Mouse (Mus musculus): ENCODE measurements around the gene Krt17. TPM values are rescaled to one million over a fixed set of nuclear protein-coding genes. Genes with fewer than 3 reads are reported as not detected.

Gene Krt17
- 15.9 and 16.8 TPM in 2 replicates for polyA plus RNA-seq (2012; rRNA removed)

DNA sequence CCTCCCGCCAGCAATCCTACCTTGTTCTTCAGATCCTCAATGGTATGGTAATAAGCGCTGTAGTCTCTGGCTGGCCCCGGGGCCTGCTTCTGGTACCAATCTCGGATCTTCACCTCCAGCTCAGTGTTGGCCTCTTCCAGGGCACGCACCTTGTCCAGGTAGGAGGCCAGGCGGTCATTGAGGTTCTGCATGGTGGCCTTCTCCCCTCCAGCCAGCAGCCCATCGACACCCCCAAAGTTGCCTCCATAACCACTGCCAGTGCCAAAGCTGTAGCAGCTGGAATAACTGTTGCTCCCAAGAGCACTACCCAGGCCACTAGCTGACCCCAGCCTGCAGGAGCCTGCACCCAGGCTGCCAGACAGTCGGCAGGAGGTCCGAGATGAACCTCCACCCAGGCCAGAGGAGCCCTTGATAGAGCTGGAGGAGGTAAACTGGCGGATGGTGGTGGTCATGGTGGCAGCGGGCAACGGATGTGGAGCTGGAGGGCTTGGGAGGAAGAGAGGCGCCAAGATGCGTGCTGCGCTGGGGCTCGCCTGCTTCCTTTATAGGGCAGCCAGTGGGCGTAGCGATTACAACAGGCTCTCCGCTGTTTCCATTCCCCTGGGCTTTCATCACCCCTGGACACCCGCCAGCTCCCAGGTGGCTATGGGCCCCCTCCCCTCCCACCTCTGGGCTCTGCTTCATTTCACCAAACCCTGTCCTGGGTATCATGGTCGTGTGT, at the start of gene Krt17:
Krt17 (minus strand) TSS at position 516 of the 721 bp plus-strand sequence.

GRCm38 (mm10) chr11:100269821-100270332, 9.0 kb upstream of the Krt17 start, which contains the start of gene Krt42:
Gene Krt42, minus strand, starts transcription at chr11:100269871.

DNA sequence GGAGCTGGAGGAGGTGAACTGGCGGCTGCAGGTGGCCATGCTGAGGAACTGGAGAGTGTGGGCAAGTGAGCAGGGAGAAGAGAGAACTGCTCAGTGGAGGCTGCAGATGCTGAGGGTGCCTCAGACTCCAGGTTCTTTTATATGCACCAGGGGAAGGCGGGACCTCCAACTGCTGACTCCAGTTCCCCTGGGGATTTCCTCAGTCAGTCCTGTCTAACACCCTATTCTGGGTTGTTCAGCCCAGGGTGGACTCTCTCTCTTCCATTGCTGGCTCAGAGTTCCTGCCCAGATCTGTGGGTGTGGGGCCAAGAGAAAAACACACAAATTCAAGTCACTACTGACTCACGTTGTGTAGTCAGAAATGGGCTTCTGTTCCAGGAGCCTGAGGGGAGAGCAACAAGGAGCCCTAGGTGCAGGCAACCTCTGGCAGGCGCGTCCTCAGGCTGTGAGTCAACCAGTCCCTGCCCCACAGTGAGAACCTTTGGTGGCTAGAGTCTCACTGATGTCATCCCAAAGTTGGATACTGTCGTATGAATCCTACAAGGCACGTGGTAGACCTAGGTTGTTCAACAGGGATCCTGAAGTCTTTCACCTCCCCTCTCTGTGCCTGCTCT, 11.9 kb downstream of the Krt17 start, which contains the start of gene Krt16:
Krt16 (minus strand) TSS at position 51 of the 614 bp plus-strand sequence.

GRCm38 (mm10) chr11:100207498-100207897, 53.3 kb downstream of the Krt17 start, which contains the start of gene Krt14:
Gene Krt14, minus strand, starts transcription at chr11:100207548.

Other genes with a start within 250 kb of the Krt17 start
- gene Krt33a, start 244.8 kb downstream of the Krt17 start, polyA plus RNA-seq (2012; rRNA removed): not detected in 2 replicates
- not detected in 2 replicates for gene Krt33b, start 231.2 kb downstream of the Krt17 start, polyA plus RNA-seq (2012; rRNA removed)
- not detected in 2 replicates for gene Krt34, start 219.5 kb downstream of the Krt17 start, polyA plus RNA-seq (2012; rRNA removed)
- gene Krt31, start 210.5 kb downstream of the Krt17 start, polyA plus RNA-seq (2012; rRNA removed): not detected in 2 replicates
- gene Krt32, start 172.8 kb downstream of the Krt17 start, polyA plus RNA-seq (2012; rRNA removed): not detected in 2 replicates
- not detected in 2 replicates for gene Krt35, start 164.8 kb downstream of the Krt17 start, polyA plus RNA-seq (2012; rRNA removed)
- 0.98 and 1.9 TPM in 2 replicates for gene Krt36, start 155.4 kb downstream of the Krt17 start, polyA plus RNA-seq (2012; rRNA removed)
- gene Krt13, start 139.5 kb downstream of the Krt17 start, polyA plus RNA-seq (2012; rRNA removed): 0.08 and 0.31 TPM in 2 replicates
- gene Krt15, start 125.1 kb downstream of the Krt17 start, polyA plus RNA-seq (2012; rRNA removed): 0.41 and 0.70 TPM in 2 replicates
- 4,854 and 4,867 TPM in 2 replicates for gene Krt19, start 112.4 kb downstream of the Krt17 start, polyA plus RNA-seq (2012; rRNA removed)
- gene Krt9, start 67.8 kb downstream of the Krt17 start, polyA plus RNA-seq (2012; rRNA removed): not detected in 2 replicates
- 1.2 and 1.8 TPM in 2 replicates for gene Krt14, start 53.5 kb downstream of the Krt17 start, polyA plus RNA-seq (2012; rRNA removed)
- 0.43 TPM in 1 of 2 replicates, not detected in the other for gene Krt16, start 12.1 kb downstream of the Krt17 start, polyA plus RNA-seq (2012; rRNA removed)
- gene Krt42, start 8.8 kb upstream of the Krt17 start, polyA plus RNA-seq (2012; rRNA removed): 0.14 TPM in 1 of 2 replicates, not detected in the other
- 95.0 and 110 TPM in 2 replicates for gene Eif1, start 58.9 kb upstream of the Krt17 start, polyA plus RNA-seq (2012; rRNA removed)
- not detected in 2 replicates for gene Gast, start 73.4 kb upstream of the Krt17 start, polyA plus RNA-seq (2012; rRNA removed)
- gene Hap1, start 95.1 kb upstream of the Krt17 start, polyA plus RNA-seq (2012; rRNA removed): 5.7 and 5.8 TPM in 2 replicates
- 522 and 536 TPM in 2 replicates for gene Jup, start 136.7 kb upstream of the Krt17 start, polyA plus RNA-seq (2012; rRNA removed)
- 27.1 and 30.5 TPM in 2 replicates for gene P3h4, start 153.8 kb upstream of the Krt17 start, polyA plus RNA-seq (2012; rRNA removed)
- 30.2 and 37.3 TPM in 2 replicates for gene Fkbp10, start 154.7 kb upstream of the Krt17 start, polyA plus RNA-seq (2012; rRNA removed)
- gene Nt5c3b, start 180.8 kb upstream of the Krt17 start, polyA plus RNA-seq (2012; rRNA removed): 17.8 and 21.2 TPM in 2 replicates
- gene Klhl10, start 180.9 kb upstream of the Krt17 start, polyA plus RNA-seq (2012; rRNA removed): 0.10 and 0.23 TPM in 2 replicates
- 2.7 and 3.9 TPM in 2 replicates for gene Klhl11, start 211.7 kb upstream of the Krt17 start, polyA plus RNA-seq (2012; rRNA removed)